Mouse (Mus musculus): ENCODE measurements around the gene Zfp697. TPM values are rescaled to one million over a fixed set of nuclear protein-coding genes. Genes with fewer than 3 reads are reported as not detected.
A peak's percentile ranks its signal among the peaks of the same experiment; 100 is the strongest.
"Not testable (repeated sequence)": the region's sequence is repeated elsewhere in the genome, so short reads cannot be mapped to it uniquely, and the experiment has no call there.

The Zfp697 gene
- total RNA-seq, 2 experiments from 2014 or later, result 0.36 to 3.5 TPM

DNA sequence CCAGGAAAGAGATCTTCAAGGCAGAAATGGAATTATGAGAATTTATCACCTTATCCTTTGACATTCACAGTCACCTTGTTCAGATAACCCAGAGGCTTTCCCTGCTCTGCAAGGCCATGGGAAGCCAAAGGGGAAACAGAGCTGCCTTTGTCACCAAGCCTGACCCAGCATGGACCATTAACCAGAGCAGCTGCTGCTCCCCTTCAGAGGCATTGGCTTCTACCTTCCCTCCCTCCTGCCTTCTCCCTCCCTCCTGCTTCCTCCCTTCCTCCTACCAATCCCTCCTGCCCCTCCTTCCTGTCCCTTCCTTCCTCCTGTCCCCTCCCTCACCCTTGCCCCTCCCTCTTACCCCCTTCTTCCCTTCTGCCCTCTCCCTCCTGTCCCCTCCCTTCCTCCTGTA is 111.9 kb downstream of the Zfp697 start:
- ATAC-seq (replicated peaks; ENCODE audit: poor library complexity, severe bottlenecking), result not testable (repeated sequence)

DNA sequence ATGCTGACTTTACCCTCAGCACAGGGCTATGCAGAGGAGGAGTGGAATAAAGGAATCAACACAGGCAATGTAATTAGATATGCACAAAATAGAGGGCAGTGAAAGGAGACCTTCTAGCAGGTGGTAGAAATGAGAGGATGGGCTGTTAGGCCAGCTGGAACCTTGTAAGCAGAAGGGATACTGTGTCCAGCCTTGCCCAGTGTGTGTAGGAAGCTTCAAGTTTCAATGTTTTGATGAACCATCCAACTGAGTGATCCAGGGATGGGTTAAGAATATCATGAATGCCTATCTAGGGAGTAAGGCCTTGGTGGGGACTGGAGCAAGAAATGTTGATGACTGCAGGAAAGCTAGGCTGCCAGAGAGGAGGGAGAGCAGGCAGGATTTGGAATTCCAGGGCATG is 112.8 kb downstream of the Zfp697 start:
- not testable (repeated sequence) for ATAC-seq (replicated peaks; ENCODE audit: poor library complexity, severe bottlenecking)

DNA sequence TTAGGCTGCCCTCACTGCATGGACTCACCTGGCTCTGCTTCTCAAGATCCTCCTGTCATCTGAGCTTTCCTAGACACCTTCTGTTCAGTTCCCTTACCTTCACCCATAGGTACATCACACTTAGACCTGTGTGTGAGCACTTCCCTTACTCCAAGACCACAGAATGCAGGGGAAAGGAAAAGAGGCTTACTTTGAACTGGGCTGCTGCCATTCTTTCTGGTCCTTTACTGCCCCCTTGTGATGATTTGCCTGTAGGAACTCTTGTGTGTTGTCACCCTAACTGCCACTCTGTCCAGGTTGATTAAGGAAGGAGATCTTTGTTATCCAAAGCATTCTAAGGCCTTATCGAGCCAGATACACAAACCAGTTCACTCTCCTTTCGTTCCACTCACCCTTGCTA is 114.5 kb downstream of the Zfp697 start:
- peak; percentile 78 for ATAC-seq (replicated peaks; ENCODE audit: poor library complexity, severe bottlenecking)

DNA sequence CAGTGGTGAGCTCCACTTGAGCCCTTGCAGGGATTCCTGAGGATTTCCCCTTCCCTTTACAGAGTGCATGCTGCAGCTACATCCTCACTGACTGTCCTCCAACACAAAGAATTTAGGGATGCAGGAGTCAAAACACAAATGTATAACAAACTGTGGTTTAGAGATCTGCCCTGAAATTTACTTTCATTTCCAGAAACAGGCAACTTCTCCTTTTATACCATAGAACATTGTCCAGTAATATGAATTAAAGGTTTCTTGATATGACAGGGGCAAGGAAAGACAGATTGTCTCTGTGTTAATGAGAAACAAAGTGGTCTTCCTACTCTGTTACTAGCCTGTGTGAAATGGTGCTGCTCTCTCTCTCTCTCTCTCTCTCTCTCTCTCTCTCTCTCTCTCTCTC is 115.1 kb downstream of the Zfp697 start:
- ATAC-seq (replicated peaks; ENCODE audit: poor library complexity, severe bottlenecking), result peak; percentile 61

DNA sequence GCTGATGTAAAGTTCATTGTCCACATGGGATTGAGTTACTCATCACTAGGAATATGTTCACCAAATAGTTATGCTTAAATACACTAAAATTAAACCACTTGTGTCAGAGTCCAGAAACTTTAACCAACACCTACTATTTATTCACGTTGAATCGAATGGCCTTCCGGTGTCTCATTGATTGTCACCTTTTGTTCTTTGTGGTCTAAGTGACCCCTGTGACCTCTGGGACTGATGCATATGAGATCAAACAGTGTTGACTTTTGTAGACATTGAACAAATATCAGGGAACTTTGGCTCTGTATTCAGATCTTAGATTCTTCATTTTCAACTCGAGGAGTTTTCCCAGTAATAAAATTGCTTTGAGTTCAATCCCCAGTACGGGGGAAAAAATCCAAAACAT is 125.0 kb downstream of the Zfp697 start:
- not testable (repeated sequence) for ATAC-seq (replicated peaks; ENCODE audit: poor library complexity, severe bottlenecking)

DNA sequence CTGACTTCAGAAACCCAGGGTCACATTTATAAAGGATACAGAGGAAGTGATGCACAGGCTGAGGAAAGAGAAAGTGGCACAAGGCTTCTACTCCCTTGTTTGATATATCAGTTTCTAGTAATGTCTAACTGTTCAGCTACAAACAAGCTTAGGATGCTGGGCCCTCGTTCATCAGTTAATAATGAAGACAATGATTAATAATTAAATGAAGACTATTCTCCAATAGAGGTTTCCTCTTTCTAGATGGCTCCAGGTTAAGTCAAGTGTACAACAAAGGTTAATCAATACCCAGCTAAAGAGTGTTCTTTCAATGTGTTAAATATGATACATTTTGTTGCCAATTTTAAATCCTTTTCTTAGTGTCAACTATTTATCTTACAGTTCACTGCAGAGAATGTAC is 128.2 kb downstream of the Zfp697 start, which contains the start of gene Hsd3b4:
Gene Hsd3b4 (minus strand): TSS at position 101 of the 400 bp plus-strand sequence.
- not testable (repeated sequence) for ATAC-seq (replicated peaks; ENCODE audit: poor library complexity, severe bottlenecking)

DNA sequence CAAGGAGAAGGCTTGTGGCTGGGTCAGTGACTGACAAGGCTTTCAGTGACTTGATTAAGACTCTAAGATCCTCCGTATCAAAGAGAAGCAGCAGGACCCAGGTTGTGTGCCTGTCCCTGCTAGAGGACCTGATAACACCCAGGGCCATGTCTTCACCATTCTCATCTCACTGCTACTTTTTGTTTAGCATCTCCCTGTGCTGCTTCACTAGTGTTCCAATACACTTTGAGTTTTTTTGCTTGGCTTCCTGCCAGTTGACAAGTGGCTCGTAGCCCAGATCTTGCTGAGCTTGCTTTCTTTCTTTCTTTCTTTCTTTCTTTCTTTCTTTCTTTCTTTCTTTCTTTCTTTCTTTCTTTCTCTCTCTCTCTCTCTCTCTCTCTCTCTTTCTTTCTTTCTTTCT is 140.5 kb downstream of the Zfp697 start:
- not testable (repeated sequence) for ATAC-seq (replicated peaks; ENCODE audit: poor library complexity, severe bottlenecking)

DNA sequence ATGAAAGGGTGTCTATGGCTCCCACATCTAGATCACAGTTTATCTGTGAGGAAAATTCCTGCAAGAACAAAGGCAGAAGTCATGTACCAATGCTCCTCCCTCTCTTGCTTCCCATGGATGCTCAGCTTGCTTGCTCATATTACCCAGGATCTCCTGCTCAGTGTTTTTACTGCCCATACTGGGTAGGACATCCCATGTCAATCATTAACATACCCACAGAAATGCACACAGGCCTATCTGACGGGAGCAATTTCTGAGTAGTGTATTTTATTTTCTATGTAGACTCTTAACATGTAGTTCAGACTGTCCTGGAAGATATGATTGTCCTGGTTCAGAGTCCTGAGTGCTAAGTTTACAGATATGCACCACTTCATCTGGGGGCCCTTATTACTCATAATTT is 142.3 kb downstream of the Zfp697 start:
- ATAC-seq (replicated peaks; ENCODE audit: poor library complexity, severe bottlenecking), result not testable (repeated sequence)

DNA sequence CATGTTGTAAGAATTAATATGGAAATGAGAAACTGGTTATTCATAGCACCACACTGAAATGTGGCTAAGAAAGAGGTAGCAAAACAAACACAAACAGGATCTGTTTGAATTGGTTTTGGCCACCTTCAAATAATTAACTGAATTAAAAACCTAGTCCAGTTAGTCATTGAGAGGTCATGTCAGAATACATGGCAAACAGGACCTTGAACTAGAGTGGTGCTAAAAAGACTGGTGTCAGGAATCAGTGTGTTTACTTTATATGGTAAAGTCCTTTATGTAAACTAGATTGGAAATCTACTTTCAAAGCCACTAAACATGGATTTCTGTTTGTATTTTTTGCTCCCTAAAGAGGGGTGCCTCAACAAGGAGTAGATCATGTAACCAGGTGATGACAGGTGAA is 142.7 kb downstream of the Zfp697 start:
- ATAC-seq (replicated peaks; ENCODE audit: poor library complexity, severe bottlenecking), result not testable (repeated sequence)

DNA sequence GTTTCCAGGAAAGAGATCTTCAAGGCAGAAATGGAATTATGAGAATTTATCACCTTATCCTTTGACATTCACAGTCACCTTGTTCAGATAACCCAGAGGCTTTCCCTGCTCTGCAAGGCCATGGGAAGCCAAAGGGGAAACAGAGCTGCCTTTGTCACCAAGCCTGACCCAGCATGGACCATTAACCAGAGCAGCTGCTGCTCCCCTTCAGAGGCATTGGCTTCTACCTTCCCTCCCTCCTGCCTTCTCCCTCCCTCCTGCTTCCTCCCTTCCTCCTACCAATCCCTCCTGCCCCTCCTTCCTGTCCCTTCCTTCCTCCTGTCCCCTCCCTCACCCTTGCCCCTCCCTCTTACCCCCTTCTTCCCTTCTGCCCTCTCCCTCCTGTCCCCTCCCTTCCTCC is 165.4 kb downstream of the Zfp697 start:
- ATAC-seq (replicated peaks; ENCODE audit: poor library complexity, severe bottlenecking), result not testable (repeated sequence)

DNA sequence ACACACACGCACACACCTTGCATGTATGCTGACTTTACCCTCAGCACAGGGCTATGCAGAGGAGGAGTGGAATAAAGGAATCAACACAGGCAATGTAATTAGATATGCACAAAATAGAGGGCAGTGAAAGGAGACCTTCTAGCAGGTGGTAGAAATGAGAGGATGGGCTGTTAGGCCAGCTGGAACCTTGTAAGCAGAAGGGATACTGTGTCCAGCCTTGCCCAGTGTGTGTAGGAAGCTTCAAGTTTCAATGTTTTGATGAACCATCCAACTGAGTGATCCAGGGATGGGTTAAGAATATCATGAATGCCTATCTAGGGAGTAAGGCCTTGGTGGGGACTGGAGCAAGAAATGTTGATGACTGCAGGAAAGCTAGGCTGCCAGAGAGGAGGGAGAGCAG is 166.2 kb downstream of the Zfp697 start:
- ATAC-seq (replicated peaks; ENCODE audit: poor library complexity, severe bottlenecking), result not testable (repeated sequence)

DNA sequence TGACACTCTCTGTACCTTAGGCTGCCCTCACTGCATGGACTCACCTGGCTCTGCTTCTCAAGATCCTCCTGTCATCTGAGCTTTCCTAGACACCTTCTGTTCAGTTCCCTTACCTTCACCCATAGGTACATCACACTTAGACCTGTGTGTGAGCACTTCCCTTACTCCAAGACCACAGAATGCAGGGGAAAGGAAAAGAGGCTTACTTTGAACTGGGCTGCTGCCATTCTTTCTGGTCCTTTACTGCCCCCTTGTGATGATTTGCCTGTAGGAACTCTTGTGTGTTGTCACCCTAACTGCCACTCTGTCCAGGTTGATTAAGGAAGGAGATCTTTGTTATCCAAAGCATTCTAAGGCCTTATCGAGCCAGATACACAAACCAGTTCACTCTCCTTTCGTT is 168.0 kb downstream of the Zfp697 start:
- peak; percentile 79 for ATAC-seq (replicated peaks; ENCODE audit: poor library complexity, severe bottlenecking)

DNA sequence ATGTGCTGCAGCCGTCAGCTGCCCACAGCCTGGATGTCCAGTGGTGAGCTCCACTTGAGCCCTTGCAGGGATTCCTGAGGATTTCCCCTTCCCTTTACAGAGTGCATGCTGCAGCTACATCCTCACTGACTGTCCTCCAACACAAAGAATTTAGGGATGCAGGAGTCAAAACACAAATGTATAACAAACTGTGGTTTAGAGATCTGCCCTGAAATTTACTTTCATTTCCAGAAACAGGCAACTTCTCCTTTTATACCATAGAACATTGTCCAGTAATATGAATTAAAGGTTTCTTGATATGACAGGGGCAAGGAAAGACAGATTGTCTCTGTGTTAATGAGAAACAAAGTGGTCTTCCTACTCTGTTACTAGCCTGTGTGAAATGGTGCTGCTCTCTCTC is 168.6 kb downstream of the Zfp697 start:
- peak; percentile 63 for ATAC-seq (replicated peaks; ENCODE audit: poor library complexity, severe bottlenecking)

DNA sequence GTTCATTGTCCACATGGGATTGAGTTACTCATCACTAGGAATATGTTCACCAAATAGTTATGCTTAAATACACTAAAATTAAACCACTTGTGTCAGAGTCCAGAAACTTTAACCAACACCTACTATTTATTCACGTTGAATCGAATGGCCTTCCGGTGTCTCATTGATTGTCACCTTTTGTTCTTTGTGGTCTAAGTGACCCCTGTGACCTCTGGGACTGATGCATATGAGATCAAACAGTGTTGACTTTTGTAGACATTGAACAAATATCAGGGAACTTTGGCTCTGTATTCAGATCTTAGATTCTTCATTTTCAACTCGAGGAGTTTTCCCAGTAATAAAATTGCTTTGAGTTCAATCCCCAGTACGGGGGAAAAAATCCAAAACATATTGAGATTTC is 178.4 kb downstream of the Zfp697 start:
- ATAC-seq (replicated peaks; ENCODE audit: poor library complexity, severe bottlenecking), result not testable (repeated sequence)

DNA sequence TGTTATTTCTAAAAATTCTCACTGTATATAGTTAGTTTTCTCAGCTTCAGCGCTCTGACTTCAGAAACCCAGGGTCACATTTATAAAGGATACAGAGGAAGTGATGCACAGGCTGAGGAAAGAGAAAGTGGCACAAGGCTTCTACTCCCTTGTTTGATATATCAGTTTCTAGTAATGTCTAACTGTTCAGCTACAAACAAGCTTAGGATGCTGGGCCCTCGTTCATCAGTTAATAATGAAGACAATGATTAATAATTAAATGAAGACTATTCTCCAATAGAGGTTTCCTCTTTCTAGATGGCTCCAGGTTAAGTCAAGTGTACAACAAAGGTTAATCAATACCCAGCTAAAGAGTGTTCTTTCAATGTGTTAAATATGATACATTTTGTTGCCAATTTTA is 181.6 kb downstream of the Zfp697 start:
- not testable (repeated sequence) for ATAC-seq (replicated peaks; ENCODE audit: poor library complexity, severe bottlenecking)

DNA sequence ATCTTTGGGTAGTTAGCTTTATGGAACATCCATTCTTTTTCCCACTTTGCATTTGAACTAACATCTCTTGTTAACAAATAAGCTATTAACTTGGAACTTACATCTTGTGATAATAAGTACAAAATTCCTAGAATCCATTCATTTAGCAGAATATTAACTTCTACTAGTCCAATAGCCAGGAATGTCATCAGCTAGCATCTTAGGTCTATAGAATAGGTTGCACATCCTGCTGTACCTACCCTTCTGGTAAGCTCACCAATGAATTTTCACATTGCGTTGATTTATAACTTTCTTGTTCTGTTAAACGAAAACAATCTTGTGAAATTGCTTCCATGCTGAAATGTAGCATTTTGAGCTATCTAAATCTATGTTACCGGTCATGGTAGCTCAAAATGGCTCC is 182.6 kb downstream of the Zfp697 start:
- ATAC-seq (replicated peaks; ENCODE audit: poor library complexity, severe bottlenecking), result not testable (repeated sequence)

DNA sequence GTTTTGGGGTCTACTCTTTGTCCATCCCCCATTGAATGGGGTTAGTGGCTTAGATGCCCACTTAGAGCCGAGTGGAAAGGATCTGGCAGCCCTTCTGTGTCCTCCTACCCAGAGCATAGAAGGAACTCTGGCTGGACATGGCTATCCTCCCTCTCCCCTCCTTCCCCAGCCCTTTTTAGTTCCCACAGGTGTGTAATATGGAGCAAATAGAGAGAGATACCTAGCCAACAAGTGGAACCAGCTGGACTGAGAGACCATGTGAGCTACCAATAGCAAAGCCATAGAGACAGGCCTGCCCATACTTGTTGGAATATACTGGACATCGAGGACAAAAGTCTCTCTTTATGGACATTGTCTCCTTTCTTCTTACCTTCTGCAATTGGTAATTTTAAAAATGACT is 185.5 kb downstream of the Zfp697 start:
- ATAC-seq (replicated peaks; ENCODE audit: poor library complexity, severe bottlenecking), result not testable (repeated sequence)

DNA sequence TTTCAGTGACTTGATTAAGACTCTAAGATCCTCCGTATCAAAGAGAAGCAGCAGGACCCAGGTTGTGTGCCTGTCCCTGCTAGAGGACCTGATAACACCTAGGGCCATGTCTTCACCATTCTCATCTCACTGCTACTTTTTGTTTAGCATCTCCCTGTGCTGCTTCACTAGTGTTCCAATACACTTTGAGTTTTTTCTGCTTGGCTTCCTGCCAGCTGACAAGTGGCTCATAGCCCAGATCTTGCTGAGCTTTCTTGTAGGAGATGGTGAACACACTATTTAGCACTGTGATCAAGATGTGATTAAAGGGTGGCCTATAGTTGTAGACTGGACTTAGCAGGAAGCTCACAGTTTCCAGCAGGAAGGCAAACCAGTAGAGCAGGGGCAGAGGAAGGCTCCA is 198.8 kb downstream of the Zfp697 start:
- ATAC-seq (replicated peaks; ENCODE audit: poor library complexity, severe bottlenecking), result not testable (repeated sequence)

DNA sequence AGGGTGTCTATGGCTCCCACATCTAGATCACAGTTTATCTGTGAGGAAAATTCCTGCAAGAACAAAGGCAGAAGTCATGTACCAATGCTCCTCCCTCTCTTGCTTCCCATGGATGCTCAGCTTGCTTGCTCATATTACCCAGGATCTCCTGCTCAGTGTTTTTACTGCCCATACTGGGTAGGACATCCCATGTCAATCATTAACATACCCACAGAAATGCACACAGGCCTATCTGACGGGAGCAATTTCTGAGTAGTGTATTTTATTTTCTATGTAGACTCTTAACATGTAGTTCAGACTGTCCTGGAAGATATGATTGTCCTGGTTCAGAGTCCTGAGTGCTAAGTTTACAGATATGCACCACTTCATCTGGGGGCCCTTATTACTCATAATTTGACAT is 199.9 kb downstream of the Zfp697 start:
- not testable (repeated sequence) for ATAC-seq (replicated peaks; ENCODE audit: poor library complexity, severe bottlenecking)

DNA sequence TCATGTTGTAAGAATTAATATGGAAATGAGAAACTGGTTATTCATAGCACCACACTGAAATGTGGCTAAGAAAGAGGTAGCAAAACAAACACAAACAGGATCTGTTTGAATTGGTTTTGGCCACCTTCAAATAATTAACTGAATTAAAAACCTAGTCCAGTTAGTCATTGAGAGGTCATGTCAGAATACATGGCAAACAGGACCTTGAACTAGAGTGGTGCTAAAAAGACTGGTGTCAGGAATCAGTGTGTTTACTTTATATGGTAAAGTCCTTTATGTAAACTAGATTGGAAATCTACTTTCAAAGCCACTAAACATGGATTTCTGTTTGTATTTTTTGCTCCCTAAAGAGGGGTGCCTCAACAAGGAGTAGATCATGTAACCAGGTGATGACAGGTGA is 200.4 kb downstream of the Zfp697 start:
- ATAC-seq (replicated peaks; ENCODE audit: poor library complexity, severe bottlenecking), result not testable (repeated sequence)

DNA sequence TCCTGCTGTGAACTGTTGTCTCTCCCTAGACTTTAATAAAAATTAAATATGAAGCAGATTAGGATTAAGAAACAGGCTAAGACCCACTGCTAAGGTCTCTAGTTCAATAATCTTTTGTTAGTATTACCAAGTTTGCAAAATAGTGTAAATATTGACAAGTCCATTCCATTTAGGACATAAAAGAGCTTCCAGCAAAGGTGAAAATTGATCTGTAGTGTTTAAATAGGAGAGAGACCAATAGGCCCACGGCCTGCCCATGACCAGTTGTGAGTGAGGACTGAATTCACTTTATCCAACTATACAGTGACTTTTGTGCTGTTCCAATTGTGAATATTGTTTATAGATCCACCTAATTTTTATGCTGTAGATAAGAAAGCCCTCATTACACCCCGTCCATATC is 205.5 kb downstream of the Zfp697 start:
- ATAC-seq (replicated peaks; ENCODE audit: poor library complexity, severe bottlenecking), result no peak

DNA sequence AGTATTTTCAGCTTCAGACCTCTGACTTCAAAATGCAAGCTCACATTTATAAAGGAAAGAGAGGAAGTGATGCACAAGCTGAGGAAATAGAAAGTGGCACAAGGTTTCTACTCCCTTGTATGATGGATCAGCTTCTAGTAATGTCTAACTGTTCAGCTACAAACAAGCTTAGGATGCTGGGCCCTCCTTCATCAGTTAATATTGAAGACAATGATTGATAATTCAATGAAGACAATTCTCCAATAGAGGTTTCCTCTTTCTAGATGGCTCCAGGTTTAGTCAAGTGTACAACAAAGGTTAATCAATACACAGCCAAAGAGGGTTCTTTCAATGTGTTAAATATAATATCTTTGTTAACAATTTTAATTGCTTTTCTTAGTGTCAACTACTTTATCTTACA is 206.4 kb downstream of the Zfp697 start, which contains the start of gene Gm10681:
Gene Gm10681 (minus strand): TSS at position 101 of the 400 bp plus-strand sequence.
- ATAC-seq (replicated peaks; ENCODE audit: poor library complexity, severe bottlenecking), result no peak

DNA sequence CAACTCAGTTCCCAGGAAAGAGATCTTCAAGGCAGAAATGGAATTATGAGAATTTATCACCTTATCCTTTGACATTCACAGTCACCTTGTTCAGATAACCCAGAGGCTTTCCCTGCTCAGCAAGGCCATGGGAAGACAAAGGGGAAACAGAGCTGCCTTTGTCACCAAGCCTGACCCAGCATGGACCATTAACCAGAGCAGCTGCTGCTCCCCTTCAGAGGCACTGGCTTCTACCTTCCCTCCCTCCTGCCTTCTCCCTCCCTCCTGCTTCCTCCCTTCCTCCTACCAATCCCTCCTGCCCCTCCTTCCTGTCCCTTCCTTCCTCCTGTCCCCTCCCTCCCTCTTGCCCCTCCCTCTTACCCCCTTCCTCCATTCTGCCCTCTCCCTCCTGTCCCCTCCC is 231.3 kb downstream of the Zfp697 start:
- not testable (repeated sequence) for ATAC-seq (replicated peaks; ENCODE audit: poor library complexity, severe bottlenecking)
